Mouse (Mus musculus) hindbrain, embryonic 11.5 days (tissue): ENCODE measurements around the gene C9orf72. TPM values are rescaled to one million over a fixed set of nuclear protein-coding genes. Genes with fewer than 3 reads are reported as not detected.

Source experiments
- ATAC-seq: fragments of 200-750 bp; cut with Nextera tagmentation; 2 replicates; pipeline ENCODE4 v1.8.0; 2017; ENCODE audit warnings: mild to moderate bottlenecking, moderate TSS enrichment, moderate library complexity; ENCODE audit not compliant: low FRiP score
- DNase-seq: peaks from one replicate; pipeline ENCODE4 v3.0.0-alpha.2; 2015; ENCODE audit warnings: low spot score
- H3K27ac ChIP-seq: fragments of 300-500 bp; sonication (generic); 2 replicates; pipeline ENCODE4 v1.5.1; 2014; ENCODE audit warnings: mild to moderate bottlenecking, low read depth, low read length
- H3K27me3 ChIP-seq: fragments of 300-500 bp; sonication (generic); 2 replicates; pipeline ENCODE4 v1.6.1; 2014; ENCODE audit warnings: mild to moderate bottlenecking, low read length, moderate library complexity, mixed read lengths; ENCODE audit not compliant: control insufficient read depth, insufficient read depth
- H3K36me3 ChIP-seq: fragments of 300-500 bp; sonication (generic); 2 replicates; pipeline ENCODE4 v1.6.1; 2014; ENCODE audit warnings: mild to moderate bottlenecking, low read length, moderate library complexity, mixed read lengths; ENCODE audit not compliant: control insufficient read depth, insufficient read depth
- H3K4me1 ChIP-seq: fragments of 300-500 bp; sonication (generic); replicated peaks from 2 replicates; pipeline ENCODE4 v1.6.1; 2014; ENCODE audit warnings: low read length, mixed read lengths; ENCODE audit not compliant: control insufficient read depth, insufficient read depth
- H3K4me2 ChIP-seq: fragments of 300-500 bp; sonication (generic); replicated peaks from 2 replicates; pipeline ENCODE4 v1.6.1; 2014; ENCODE audit warnings: mild to moderate bottlenecking, low read depth, low read length
- H3K4me3 ChIP-seq: fragments of 300-500 bp; sonication (generic); 2 replicates; pipeline ENCODE4 v1.5.1; 2014; ENCODE audit warnings: low read depth, low read length
- H3K9ac ChIP-seq: fragments of 300-500 bp; sonication (generic); 2 replicates; pipeline ENCODE4 v1.6.1; 2014; ENCODE audit warnings: low read depth, low read length
- H3K9me3 ChIP-seq: fragments of 300-500 bp; sonication (generic); 2 replicates; pipeline ENCODE4 v1.6.1; 2016; ENCODE audit warnings: low read length; ENCODE audit not compliant: control insufficient read depth
- WGBS: fragments of 180-500 bp; shearing (Covaris S2); extraction: QIAGEN DNeasy Blood & Tissue Kit; methylation state at CpG from one replicate; pipeline ENCODE4 v1.1.7; 2014; 5-methylcytosine and 5-hydroxymethylcytosine counted together
- polyA plus RNA-seq: library from polyadenylated mRNA; unstranded; fragments of >200 nt; fragmentation: Nextera tagmentation; extraction: Ambion mirVana; gene quantifications from 2 replicates; pipeline ENCODE4 v1.2.1, GENCODE M21; 2014

The C9orf72 gene
- polyA plus RNA-seq, 1 experiment from 2014 or later = 23.4 TPM

DNA sequence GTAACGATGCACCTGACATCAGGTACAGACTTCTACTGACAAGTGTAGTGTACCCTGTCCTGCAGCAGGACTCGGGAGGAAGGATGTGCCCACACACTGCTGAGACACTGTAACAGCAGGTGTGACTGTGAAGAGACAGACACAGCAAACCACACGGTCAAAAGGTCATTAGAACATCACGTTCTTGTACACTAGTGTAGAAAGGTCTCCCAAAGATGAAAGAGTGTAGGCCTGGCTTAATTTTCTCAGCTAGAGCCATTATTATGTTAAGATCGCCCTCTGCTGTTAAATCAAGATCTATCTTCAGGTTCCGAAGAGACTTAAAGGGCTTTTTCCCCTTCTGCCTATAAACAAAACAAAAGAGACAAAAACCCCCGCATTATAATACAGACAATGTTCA, 33.2 kb downstream of the C9orf72 start:
- Histone ChIP-seq H3K9me3 (no peaks in the 10 kb centered on the region), H3K27me3 (no peaks in the 10 kb centered on the region), H3K9ac (no peak overlapping the region), H3K36me3 (no peaks in the 10 kb centered on the region), H3K4me2 (no peak overlapping the region), H3K4me1 (no peaks in the 10 kb centered on the region), H3K4me3 (no peak overlapping the region), H3K27ac (no peak overlapping the region)
- DNase-seq (peak; percentile 19), ATAC-seq (no peak)
- 41% methylated on average over 7 of the region's 7 CpGs for WGBS

DNA sequence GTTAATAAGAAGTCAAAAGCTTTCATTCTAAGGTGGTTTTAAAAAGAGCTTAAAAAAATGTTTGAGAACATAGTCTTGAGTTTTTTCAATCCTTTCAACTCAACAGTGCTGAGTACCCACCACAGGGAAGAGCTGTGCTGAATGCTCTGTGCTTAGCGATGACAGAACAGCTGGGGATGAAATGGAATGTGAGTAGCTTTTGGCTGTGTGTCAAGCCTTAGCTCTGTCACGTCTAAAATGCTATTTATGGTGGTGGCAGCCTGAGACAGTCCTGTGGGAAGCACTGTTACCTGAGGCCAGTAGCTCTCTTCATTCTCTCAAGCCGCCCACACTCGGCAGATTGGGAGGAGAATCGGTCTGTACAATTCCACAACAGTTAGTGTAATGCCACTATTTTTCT, 36.2 kb downstream of the C9orf72 start:
- no peaks in the 10 kb centered on the region for H3K4me1 ChIP-seq
- no peaks in the 10 kb centered on the region for H3K36me3 ChIP-seq
- no peak for ATAC-seq
- no peak for DNase-seq
- H3K4me2 ChIP-seq = no peak overlapping the region
- no peaks in the 10 kb centered on the region for H3K9me3 ChIP-seq
- WGBS = 80% methylated on average over 5 of the region's 5 CpGs
- H3K27ac ChIP-seq = no peak overlapping the region
- no peak overlapping the region for H3K4me3 ChIP-seq
- no peaks in the 10 kb centered on the region for H3K27me3 ChIP-seq
- H3K9ac ChIP-seq = no peak overlapping the region

DNA sequence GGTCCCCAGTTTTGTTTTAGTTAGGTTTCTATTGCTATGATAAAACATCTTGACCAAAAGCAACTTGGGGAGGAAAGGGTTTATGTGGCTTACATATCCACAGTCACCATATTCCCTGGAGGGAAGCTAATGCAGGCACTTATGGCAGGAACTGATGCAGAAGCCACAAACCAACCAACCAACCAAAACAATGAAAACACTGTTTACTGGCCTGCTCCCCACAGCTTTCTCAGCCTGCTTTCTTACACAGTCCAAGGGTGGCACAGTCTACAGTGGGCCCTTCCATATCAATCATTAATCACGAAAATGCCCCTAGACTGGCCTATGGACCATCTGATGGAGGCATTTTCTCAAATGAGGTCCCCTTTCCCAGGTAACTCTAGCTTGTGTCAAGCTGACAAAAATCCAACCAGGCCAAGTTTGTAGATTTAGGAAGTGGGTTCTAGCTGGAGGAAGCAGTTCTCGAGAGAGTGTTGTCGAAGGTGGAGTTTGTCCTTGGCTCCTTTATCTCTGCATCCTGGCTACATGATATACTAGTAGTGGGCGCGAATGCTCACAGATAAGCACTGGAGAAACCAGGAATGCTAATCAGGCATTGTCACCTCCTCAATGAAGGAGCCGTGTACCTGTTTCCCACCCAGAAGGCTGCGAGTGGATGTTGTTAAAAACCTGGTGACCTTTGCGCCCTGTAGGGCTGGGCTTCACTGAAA, 38.2 kb downstream of the C9orf72 start:
- Histone ChIP-seq H3K9me3 (no peaks in the 10 kb centered on the region), H3K27me3 (no peaks in the 10 kb centered on the region), H3K9ac (no peak overlapping the region), H3K27ac (no peak overlapping the region), H3K4me2 (no peak overlapping the region), H3K4me3 (no peak overlapping the region), H3K36me3 (no peaks in the 10 kb centered on the region), H3K4me1 (no peaks in the 10 kb centered on the region)
- 87% methylated on average over 8 of the region's 8 CpGs for WGBS
- DNase-seq (no peak), ATAC-seq (no peak)

DNA sequence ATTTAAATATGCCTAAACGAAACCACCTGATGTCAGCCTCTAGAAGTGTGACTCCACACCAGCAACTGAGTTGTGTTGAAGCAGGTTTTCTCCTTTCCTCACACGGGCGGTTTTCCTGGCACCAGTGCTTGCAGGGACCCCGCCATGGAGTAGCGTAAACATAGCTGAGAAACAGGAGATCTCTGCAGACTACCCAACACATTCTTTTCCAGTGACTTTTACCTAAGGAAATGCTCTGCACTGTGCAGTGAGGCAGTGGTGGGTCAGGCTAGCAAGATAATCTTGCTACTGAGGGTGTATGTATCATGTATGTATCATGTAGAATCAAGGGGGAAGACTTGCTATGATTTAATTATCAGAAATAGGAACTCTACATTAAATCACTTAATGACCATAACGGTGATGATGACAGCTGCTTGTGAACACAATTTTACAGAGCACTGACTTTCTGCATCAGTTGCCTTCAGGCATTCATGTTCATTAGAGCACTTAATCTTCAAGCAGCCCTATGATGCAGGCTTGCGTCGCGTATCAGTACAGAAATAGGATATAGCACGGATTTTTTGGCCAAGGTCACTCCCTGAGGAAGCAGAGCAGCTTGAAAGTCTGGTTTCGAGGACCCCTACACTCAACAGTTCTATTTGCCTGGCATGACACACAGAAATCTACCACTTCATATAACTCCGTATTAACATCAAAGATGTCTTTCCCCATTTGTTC, 47.9 kb downstream of the C9orf72 start:
- no peaks in the 10 kb centered on the region for H3K9me3 ChIP-seq
- H3K4me3 ChIP-seq = no peak overlapping the region
- no peak overlapping the region for H3K27ac ChIP-seq
- ATAC-seq = no peak
- H3K4me1 ChIP-seq = no peaks in the 10 kb centered on the region
- no peaks in the 10 kb centered on the region for H3K36me3 ChIP-seq
- 78% methylated on average over 12 of the region's 12 CpGs for WGBS
- H3K27me3 ChIP-seq = no peaks in the 10 kb centered on the region
- DNase-seq = no peak
- no peak overlapping the region for H3K4me2 ChIP-seq
- H3K9ac ChIP-seq = no peak overlapping the region

DNA sequence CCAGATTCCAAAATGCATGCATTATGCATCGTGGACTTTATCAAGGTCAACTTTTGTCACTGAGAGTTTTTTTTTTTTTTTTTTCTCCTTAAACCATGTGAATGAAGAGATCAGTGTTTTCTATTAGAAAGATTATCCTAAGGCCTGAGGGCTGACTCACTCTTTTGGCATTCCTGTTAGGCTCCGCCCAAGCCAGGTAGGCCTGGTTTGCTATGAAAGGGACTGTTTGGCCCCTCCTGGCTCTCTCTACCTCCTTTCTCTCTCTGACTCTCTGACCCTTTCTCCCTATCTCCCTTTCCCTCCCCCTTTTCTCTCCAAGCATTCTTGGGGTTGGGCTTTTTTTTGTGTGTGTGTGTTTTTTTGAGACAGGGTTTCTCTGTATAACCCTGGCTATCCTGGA, 50.4 kb downstream of the C9orf72 start:
- H3K4me1 ChIP-seq = no peaks in the 10 kb centered on the region
- DNase-seq (no peak), ATAC-seq (no peak)
- H3K36me3 ChIP-seq = no peaks in the 10 kb centered on the region
- no peak overlapping the region for H3K4me3 ChIP-seq
- H3K9ac ChIP-seq = no peak overlapping the region
- no peak overlapping the region for H3K4me2 ChIP-seq
- no peak overlapping the region for H3K27ac ChIP-seq
- 82% methylated on average over 2 of the region's 2 CpGs for WGBS
- no peaks in the 10 kb centered on the region for H3K9me3 ChIP-seq
- H3K27me3 ChIP-seq = no peaks in the 10 kb centered on the region

DNA sequence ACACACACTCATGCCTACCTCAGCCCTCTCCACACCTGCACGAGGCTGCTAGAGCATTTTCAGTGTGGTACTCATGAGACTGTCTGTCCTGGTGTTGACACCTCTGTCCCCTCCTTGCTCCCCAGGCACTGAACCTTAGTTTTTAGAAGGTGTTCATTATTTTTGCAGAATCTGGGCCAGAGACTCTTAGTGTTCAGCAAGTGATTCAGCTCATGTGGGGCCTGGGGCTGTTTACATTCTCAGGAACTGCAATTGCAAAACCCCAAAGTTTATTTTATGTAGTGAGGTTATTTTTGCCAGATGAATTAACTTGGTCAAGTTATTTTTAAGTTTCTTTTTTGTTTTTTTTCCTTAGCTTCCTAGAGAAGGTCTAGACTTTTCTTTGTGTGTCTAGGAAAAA, 52.4 kb downstream of the C9orf72 start:
- ATAC-seq (no peak), DNase-seq (no peak)
- Histone ChIP-seq H3K36me3 (no peaks in the 10 kb centered on the region), H3K9me3 (no peaks in the 10 kb centered on the region), H3K27me3 (no peaks in the 10 kb centered on the region), H3K27ac (no peak overlapping the region), H3K4me2 (no peak overlapping the region), H3K4me1 (no peaks in the 10 kb centered on the region), H3K9ac (no peak overlapping the region), H3K4me3 (no peak overlapping the region)
- WGBS = 70% methylated on average over 1 of the region's 1 CpGs

DNA sequence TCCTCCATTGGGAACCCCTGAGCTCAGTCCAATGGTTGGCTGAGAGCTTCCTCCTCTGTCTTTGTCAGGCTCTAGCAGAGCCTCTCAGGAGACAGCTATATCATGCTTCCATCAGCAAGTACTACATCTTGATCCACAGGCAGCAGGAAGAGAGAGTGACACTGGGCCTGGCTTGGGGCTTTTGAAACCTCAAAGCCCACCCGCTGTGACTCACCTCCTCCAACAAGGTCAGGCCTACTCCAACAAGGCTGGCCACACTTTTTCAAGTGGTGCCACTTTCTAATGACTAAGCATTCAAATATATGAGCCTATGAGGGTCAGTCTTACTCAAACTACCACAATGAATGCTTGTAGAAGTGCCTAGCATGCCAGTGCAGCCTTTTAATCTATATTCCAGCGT, 53.5 kb downstream of the C9orf72 start:
- Histone ChIP-seq H3K36me3 (no peaks in the 10 kb centered on the region), H3K4me3 (no peak overlapping the region), H3K9me3 (no peaks in the 10 kb centered on the region), H3K27ac (no peak overlapping the region), H3K4me2 (no peak overlapping the region), H3K4me1 (no peaks in the 10 kb centered on the region), H3K27me3 (no peaks in the 10 kb centered on the region), H3K9ac (no peak overlapping the region)
- DNase-seq = no peak
- WGBS = 96% methylated on average over 2 of the region's 2 CpGs
- no peak for ATAC-seq

DNA sequence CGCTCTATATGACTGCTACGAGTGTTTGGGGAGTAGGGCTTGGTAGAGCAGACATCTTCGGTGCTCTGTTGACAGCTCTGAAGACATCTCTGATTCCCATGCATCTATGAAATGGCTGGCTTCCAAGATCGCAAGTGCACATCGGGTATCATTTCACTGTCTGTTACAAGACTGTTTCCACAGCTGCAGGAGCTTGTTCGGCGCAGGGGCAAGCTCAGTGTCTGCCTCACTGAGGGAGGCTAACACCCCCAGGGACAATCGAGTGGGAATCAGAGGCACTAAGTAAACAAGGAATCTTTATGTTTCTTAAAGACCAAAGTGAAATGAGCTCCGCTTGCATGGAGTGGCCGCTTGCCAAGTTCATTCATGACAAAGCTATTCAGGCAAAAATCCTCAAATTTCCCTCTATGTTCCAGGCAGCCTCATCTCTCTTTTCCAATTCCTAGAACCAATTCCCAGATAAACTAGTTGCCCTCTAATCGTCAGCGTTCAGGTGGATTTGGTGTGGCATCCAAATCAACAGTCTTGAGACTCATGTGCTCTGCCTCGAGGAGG, 56.3 kb downstream of the C9orf72 start:
- H3K4me1 ChIP-seq = no peaks in the 10 kb centered on the region
- 74% methylated on average over 13 of the region's 13 CpGs for WGBS

DNA sequence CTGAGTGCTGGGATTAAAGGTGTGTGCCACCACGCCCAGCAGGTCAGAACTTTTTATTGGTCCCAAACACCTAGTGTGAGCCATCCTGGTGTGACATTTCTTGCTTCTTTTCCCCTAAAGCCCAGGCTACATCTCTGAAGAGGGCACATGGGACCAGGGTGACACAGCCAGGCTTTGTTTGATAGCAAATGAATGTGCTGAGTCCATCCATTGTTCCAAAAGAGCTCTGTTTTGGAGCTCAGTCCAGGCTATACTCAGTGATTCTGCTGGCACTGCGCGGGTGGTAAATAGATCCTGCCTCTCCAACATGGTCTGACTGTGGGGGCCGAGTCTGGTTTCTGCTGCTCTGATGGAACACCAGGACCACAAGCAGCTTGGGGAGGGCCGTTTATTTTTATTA, 58.1 kb downstream of the C9orf72 start:
- no peak overlapping the region for H3K27ac ChIP-seq
- H3K9ac ChIP-seq = no peak overlapping the region
- H3K27me3 ChIP-seq = no peaks in the 10 kb centered on the region
- no peak overlapping the region for H3K4me2 ChIP-seq
- no peak overlapping the region for H3K4me3 ChIP-seq
- no peaks in the 10 kb centered on the region for H3K36me3 ChIP-seq
- no peaks in the 10 kb centered on the region for H3K4me1 ChIP-seq
- H3K9me3 ChIP-seq = no peaks in the 10 kb centered on the region
- DNase-seq (no peak), ATAC-seq (no peak)
- WGBS = 80% methylated on average over 5 of the region's 5 CpGs

More for the DNA sequence above, 56.3 kb downstream of the C9orf72 start:
- Histone ChIP-seq H3K36me3 (no peaks in the 10 kb centered on the region), H3K9me3 (no peaks in the 10 kb centered on the region), H3K27ac (no peak overlapping the region), H3K4me3 (no peak overlapping the region), H3K4me2 (no peak overlapping the region), H3K27me3 (no peaks in the 10 kb centered on the region), H3K9ac (no peak overlapping the region)
- no peak for DNase-seq
- ATAC-seq = no peak
